Mouse (Mus musculus) G1E (cell line): ENCODE measurements around the gene 1700012A03Rik.

Experiments used
- CTCF ChIP-seq: IDR thresholded peaks from 2 replicates; pipeline ENCODE4 v1.5.1; 2012; ENCODE audit warnings: low read depth, low read length, inconsistent platforms, mixed read lengths
- GATA1 ChIP-seq: IDR thresholded peaks from 2 replicates; pipeline ENCODE4 v1.6.1; 2012; ENCODE audit warnings: borderline replicate concordance, low read length, inconsistent platforms, mixed read lengths
- TAL1 ChIP-seq: conservative IDR thresholded peaks from 2 replicates; pipeline ENCODE4 v1.6.1; 2012; ENCODE audit warnings: low read depth, low read length, inconsistent platforms, mixed read lengths

DNA sequence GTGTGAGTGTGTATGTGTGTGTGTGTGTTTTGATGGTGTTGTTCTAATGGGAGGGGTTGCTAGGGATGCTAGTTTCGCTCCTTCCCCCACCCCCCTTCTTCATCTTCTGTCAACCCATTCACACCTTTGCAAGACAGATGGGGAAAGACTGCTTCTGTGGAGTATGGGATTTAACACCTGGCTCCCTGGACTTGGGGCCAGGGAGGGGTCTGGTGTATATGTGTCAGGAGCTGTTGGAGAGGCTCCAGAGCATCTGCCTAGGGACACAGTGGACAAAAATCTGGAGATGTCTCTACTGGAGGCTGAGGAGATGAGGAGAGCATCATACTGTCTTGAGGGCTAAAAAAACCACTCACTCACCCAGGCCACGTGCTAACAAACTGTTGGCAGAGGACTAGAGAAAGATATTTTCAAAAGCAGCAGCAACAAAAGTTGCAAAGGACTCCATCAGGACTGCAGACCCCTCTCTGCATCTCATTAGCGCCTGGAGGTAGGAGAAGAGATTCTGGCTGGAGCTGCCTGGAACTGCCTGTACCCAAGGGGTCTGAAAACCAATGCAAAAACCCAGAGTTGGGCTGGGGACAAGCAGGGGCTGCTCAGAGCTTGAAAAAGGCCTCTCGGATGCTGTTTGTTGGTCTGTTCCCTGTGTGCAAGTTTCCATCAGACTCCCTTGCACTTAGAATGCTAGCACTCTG, 643 bp upstream of the 1700012A03Rik start:
- no peak for TF ChIP-seq CTCF
- TF ChIP-seq TAL1 = no peak
- TF ChIP-seq GATA1 = no peak
